Mouse (Mus musculus): ENCODE data around the gene Fgd2.

GRCm38 (mm10) chr17:29380241-29380640 is 19.5 kb downstream of the Fgd2 start:
- TF ChIP-seq CTCF (IDR thresholded peaks at IDR 0.05; ENCODE audit: low read depth) (no peak), EP300 (optimal IDR thresholded peaks at IDR 0.05) (no peak)

Measured in stomach, postnatal 0 days (tissue).